Mouse (Mus musculus) myocyte (in vitro differentiated cells): ENCODE results near the gene Fgf12. TPM values are rescaled to one million over a fixed set of nuclear protein-coding genes. Genes with fewer than 3 reads are reported as not detected.

Source experiments
- H3K27me3 ChIP-seq: one replicate; pipeline ENCODE4 v1.6.1; 2011; ENCODE audit not compliant: control insufficient read depth, insufficient read depth, insufficient read length
- H3K36me3 ChIP-seq: one replicate; pipeline ENCODE4 v1.6.1; 2011; ENCODE audit not compliant: control insufficient read depth, insufficient read depth
- H3K4me2 ChIP-seq: one replicate; pipeline ENCODE4 v1.6.1; 2011; ENCODE audit warnings: low read depth, control low read depth
- H3K4me3 ChIP-seq: one replicate; pipeline ENCODE4 v1.5.1; 2011; ENCODE audit warnings: mild to moderate bottlenecking, control low read depth, moderate library complexity
- H3K79me2 ChIP-seq: one replicate; pipeline ENCODE4 v1.6.1; 2011; ENCODE audit not compliant: control insufficient read depth, insufficient read depth
- H3ac ChIP-seq: one replicate; pipeline ENCODE4 v1.6.1; 2011; ENCODE audit not compliant: control insufficient read depth, insufficient read length
- CEBPB ChIP-seq: IDR thresholded peaks from 2 replicates; pipeline ENCODE4 v1.6.1; 2011; ENCODE audit warnings: mild to moderate bottlenecking, moderate library complexity; ENCODE audit not compliant: poor library complexity, insufficient read depth, severe bottlenecking
- E2F4 ChIP-seq: IDR thresholded peaks from one replicate; pipeline ENCODE4 v1.6.1; 2011; ENCODE audit warnings: mild to moderate bottlenecking, control low read depth, moderate library complexity; ENCODE audit not compliant: insufficient read depth
- MAX ChIP-seq: IDR thresholded peaks from one replicate; pipeline ENCODE4 v1.6.1; 2011; ENCODE audit warnings: low read depth, mild to moderate bottlenecking, control low read depth
- MYOD1 ChIP-seq, 3 experiments: IDR thresholded peaks; one replicate each; pipeline ENCODE4 v1.6.1; 2011; ENCODE audit warnings: control low read depth in 2 of 3, low read depth in 2 of 3, mild to moderate bottlenecking in 2 of 3, moderate library complexity in 1 of 3; ENCODE audit not compliant: insufficient read length in 2 of 3, control insufficient read depth in 1 of 3
- MYOG ChIP-seq, 3 experiments: IDR thresholded peaks; one replicate each; pipeline ENCODE4 v1.6.1; 2011; ENCODE audit warnings: control low read depth in 2 of 3, low read depth in 2 of 3, mild to moderate bottlenecking in 2 of 3; ENCODE audit not compliant: insufficient read length in 2 of 3, control insufficient read depth in 1 of 3, insufficient read depth in 1 of 3
- POLR2A ChIP-seq: IDR thresholded peaks from one replicate; pipeline ENCODE4 v1.6.1; 2011; ENCODE audit warnings: low read depth, mild to moderate bottlenecking, control low read depth, moderate library complexity; ENCODE audit not compliant: insufficient read length
- POLR2AphosphoS2 ChIP-seq: IDR thresholded peaks from one replicate; pipeline ENCODE4 v1.6.1; 2011; ENCODE audit warnings: low read depth, control low read depth; ENCODE audit not compliant: insufficient read length
- REST ChIP-seq: IDR thresholded peaks from one replicate; pipeline ENCODE4 v1.6.1; 2011; ENCODE audit warnings: mild to moderate bottlenecking, control low read depth, moderate library complexity; ENCODE audit not compliant: insufficient read depth, insufficient read length
- SRF ChIP-seq: IDR thresholded peaks from one replicate; pipeline ENCODE4 v1.6.1; 2011; ENCODE audit warnings: low read depth; ENCODE audit not compliant: control insufficient read depth, insufficient read length
- TCF12 ChIP-seq: IDR thresholded peaks from one replicate; pipeline ENCODE4 v1.6.1; 2011; ENCODE audit warnings: mild to moderate bottlenecking, control low read depth; ENCODE audit not compliant: poor library complexity, insufficient read depth, severe bottlenecking
- TCF3 ChIP-seq: IDR thresholded peaks from one replicate; pipeline ENCODE4 v1.6.1; 2011; ENCODE audit warnings: low read depth, control low read depth; ENCODE audit not compliant: insufficient read length
- USF1 ChIP-seq: IDR thresholded peaks from one replicate; pipeline ENCODE4 v1.6.1; 2011; ENCODE audit warnings: low read depth, mild to moderate bottlenecking, control low read depth, moderate library complexity
- polyA plus RNA-seq: library from polyadenylated mRNA; unstranded; fragments of >200 nt; fragmentation: generic; extraction: Trizol; gene quantifications from one replicate; pipeline ENCODE4 v1.2.1, GENCODE M21; 2012; ENCODE audit warnings: missing spikeins

The Fgf12 gene
- polyA plus RNA-seq, 1 experiment = not detected

GRCm38 (mm10) chr16:28630771-28631484 is 121.9 kb downstream of the Fgf12 start:
- Histone ChIP-seq H3ac (no peak overlapping the region), H3K36me3 (no peaks in the 10 kb centered on the region), H3K4me2 (no peak overlapping the region), H3K79me2 (no peaks in the 10 kb centered on the region), H3K4me3 (no peak overlapping the region), H3K27me3 (no peaks in the 10 kb centered on the region)
- no peak for TF ChIP-seq TCF3
- no peak for TF ChIP-seq MYOD1 (IDR thresholded peaks at IDR 0.05; ENCODE audit: control insufficient read depth in 1 of 3, insufficient read length in 2 of 3, low read depth in 2 of 3)
- TF ChIP-seq SRF = no peak
- TF ChIP-seq MAX = no peak
- TF ChIP-seq MYOG (IDR thresholded peaks at IDR 0.05; ENCODE audit: control insufficient read depth in 1 of 3, insufficient read depth in 1 of 3, insufficient read length in 2 of 3, low read depth in 2 of 3) = no peak
- TF ChIP-seq CEBPB = no peak
- TF ChIP-seq POLR2A = no peak

DNA sequence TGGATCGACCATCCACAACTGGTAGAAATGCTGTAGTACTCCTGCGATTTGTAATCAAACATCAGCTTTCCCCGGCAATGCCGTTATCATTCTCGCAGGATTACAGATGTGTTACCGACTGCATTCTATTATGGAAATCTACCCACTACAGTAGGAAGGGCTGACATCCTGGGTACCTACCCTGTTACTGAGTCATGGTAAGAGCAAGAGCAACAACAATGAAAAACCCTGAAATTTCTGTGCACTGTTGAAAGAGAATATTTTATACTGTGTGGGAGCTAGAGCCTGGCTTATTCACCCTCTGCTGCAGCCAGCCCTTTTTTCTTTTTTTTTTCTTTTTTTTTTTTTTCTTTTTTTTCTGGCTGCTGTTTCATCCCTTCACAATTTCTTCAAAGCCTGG is 126.6 kb downstream of the Fgf12 start:
- no peak overlapping the region for H3K4me2 ChIP-seq
- TF ChIP-seq TCF3 = no peak
- TF ChIP-seq POLR2AphosphoS2 = no peak
- no peak for TF ChIP-seq E2F4
- no peak for TF ChIP-seq TCF12
- no peak for TF ChIP-seq SRF
- no peak for TF ChIP-seq USF1
- TF ChIP-seq MAX = no peak
- TF ChIP-seq CEBPB = no peak
- H3K79me2 ChIP-seq = no peaks in the 10 kb centered on the region
- H3ac ChIP-seq = no peak overlapping the region
- H3K36me3 ChIP-seq = no peaks in the 10 kb centered on the region
- no peak overlapping the region for H3K4me3 ChIP-seq
- no peaks in the 10 kb centered on the region for H3K27me3 ChIP-seq

DNA sequence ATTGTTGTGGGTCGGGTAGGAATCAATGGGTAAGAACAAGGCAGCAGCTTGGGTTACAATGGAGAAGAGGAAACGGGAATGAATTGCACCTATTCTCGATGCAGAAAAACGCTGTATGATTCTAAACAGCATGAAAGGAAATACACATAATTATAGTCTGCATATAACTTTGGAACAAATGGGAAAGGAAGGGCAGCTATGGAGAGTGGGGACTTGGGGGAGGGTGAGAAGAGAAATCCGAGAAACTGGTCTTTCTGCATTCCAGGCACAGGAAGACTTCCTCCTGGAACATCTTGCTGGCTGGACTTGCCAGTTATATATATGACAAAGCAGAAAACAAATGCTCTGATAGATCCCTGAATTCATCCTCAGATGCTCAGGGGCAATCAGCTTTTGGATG is 127.2 kb downstream of the Fgf12 start:
- Histone ChIP-seq H3K27me3 (no peaks in the 10 kb centered on the region), H3K36me3 (no peaks in the 10 kb centered on the region), H3K4me2 (no peak overlapping the region), H3K79me2 (no peaks in the 10 kb centered on the region), H3K4me3 (no peak overlapping the region), H3ac (no peak overlapping the region)
- TF ChIP-seq TCF12 = no peak
- TF ChIP-seq REST = no peak

DNA sequence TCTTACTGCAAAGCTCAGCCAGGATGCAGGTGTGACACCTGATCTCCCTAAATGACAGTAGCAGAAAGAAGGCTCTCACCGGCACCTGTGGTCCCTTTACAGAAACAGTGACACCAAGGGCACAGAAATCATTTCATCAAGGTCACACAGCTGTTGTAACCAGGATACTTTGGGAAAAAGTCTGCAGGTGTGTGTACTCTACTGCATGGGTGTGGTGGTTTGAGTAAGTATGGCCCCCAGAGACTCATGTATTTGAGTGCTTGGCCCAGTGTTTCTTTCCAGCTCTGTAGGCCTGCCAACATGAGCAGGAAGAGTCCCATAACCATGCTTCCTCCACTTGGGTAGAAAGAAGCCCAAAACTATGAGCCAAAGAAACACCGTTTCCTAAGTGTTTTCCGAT is 138.5 kb downstream of the Fgf12 start:
- H3ac ChIP-seq = no peak overlapping the region
- no peak for TF ChIP-seq TCF12
- TF ChIP-seq MAX = no peak
- TF ChIP-seq SRF = no peak
- no peak for TF ChIP-seq POLR2A
- TF ChIP-seq TCF3 = no peak
- no peak for TF ChIP-seq MYOG (IDR thresholded peaks at IDR 0.05; ENCODE audit: control insufficient read depth in 1 of 3, insufficient read depth in 1 of 3, insufficient read length in 2 of 3, low read depth in 2 of 3)
- TF ChIP-seq USF1 = no peak
- TF ChIP-seq MYOD1 (IDR thresholded peaks at IDR 0.05; ENCODE audit: control insufficient read depth in 1 of 3, insufficient read length in 2 of 3, low read depth in 2 of 3) = no peak
- no peak for TF ChIP-seq REST
- no peak for TF ChIP-seq CEBPB
- TF ChIP-seq POLR2AphosphoS2 = no peak
- no peak for TF ChIP-seq E2F4

DNA sequence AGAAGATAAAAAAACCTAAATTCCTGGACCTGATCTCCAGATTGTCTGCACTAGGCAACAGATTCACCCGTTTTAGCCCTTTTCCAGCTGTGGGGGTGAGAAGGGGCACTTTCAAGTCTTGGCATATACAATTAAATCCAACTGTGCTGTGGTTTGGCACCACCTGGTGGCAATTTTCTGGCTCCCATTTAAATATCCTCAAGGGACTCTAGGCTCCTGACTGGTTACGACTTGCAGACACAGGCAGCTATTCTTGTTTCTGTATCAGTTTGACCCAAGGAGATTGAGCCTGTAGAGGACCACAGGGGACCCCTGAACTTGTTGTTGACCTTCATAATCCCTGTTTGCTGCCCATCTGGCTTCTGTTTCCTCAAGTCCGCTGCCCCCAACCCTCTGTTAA is 141.9 kb downstream of the Fgf12 start:
- no peak overlapping the region for H3K4me3 ChIP-seq
- no peaks in the 10 kb centered on the region for H3K36me3 ChIP-seq
- no peaks in the 10 kb centered on the region for H3K79me2 ChIP-seq
- H3ac ChIP-seq = no peak overlapping the region
- no peak for TF ChIP-seq MAX
- no peak for TF ChIP-seq MYOG (IDR thresholded peaks at IDR 0.05; ENCODE audit: control insufficient read depth in 1 of 3, insufficient read depth in 1 of 3, insufficient read length in 2 of 3, low read depth in 2 of 3)
- TF ChIP-seq POLR2AphosphoS2 = no peak
- TF ChIP-seq USF1 = no peak
- no peak for TF ChIP-seq CEBPB
- no peak for TF ChIP-seq MYOD1 (IDR thresholded peaks at IDR 0.05; ENCODE audit: control insufficient read depth in 1 of 3, insufficient read length in 2 of 3, low read depth in 2 of 3)
- no peak for TF ChIP-seq E2F4
- no peak for TF ChIP-seq POLR2A
- no peak overlapping the region for H3K4me2 ChIP-seq
- H3K27me3 ChIP-seq = no peaks in the 10 kb centered on the region

More for the DNA sequence above, 138.5 kb downstream of the Fgf12 start:
- Histone ChIP-seq H3K4me3 (no peak overlapping the region), H3K4me2 (no peak overlapping the region), H3K79me2 (no peaks in the 10 kb centered on the region), H3K36me3 (no peaks in the 10 kb centered on the region), H3K27me3 (no peaks in the 10 kb centered on the region)
